In genomic region chr19:5988815-5989452, GRCm38 (mm10) we compare ENCODE assay signal across 8 mouse cellular contexts. TPM values are rescaled to one million over a fixed set of nuclear protein-coding genes. Genes with fewer than 3 reads are reported as not detected.
A peak's percentile ranks its signal among the peaks of the same experiment; 100 is the strongest.
DNase-seq lines count a peak whose midpoint lies in the region; ATAC-seq and TF ChIP-seq lines count a peak whose summit lies in the region.

No protein-coding gene starts in this region.

- WGBS in embryonic facial prominence, embryonic 12.5 days: 3% methylated on average over 10 of the region's 13 CpGs
- WGBS in heart, postnatal 0 days: 5% methylated on average over 11 of the region's 13 CpGs
- 3% methylated on average over 13 of the region's 13 CpGs for WGBS in liver, embryonic 15.5 days (ENCODE audit: insufficient replicate concordance)
- 7% methylated on average over 13 of the region's 13 CpGs for WGBS in stomach, embryonic 15.5 days

- H3K9ac ChIP-seq in embryonic facial prominence, embryonic 12.5 days: peak overlapping the region; percentile 52
- H3K9ac ChIP-seq in heart, postnatal 0 days (replicated peaks; ENCODE audit: low read depth, low read length): 0 out of 2 replicates have a peak overlapping the region, but pooled peaks have one; percentile 26
- H3K9ac ChIP-seq in liver, embryonic 15.5 days: no peak overlapping the region
- H3K9ac ChIP-seq in stomach, embryonic 15.5 days: no peak overlapping the region

- H3K27ac ChIP-seq in embryonic facial prominence, embryonic 12.5 days: 0 out of 2 replicates have a peak overlapping the region, but pooled peaks have one; percentile 36
- H3K27ac ChIP-seq in heart, postnatal 0 days (ENCODE audit: low read depth): peak overlapping the region; percentile 51
- H3K27ac ChIP-seq in liver, embryonic 15.5 days (replicated peaks): peak overlapping the region; percentile 77
- H3K27ac ChIP-seq in stomach, embryonic 15.5 days: peak overlapping the region; percentile 36; the same call in 1 of the 2 replicates

- no peak for TF ChIP-seq EP300 in heart, postnatal 0 days (IDR thresholded peaks at IDR 0.05; ENCODE audit: low read depth)

- no peak overlapping the region for H3K4me3 ChIP-seq in embryonic facial prominence, embryonic 12.5 days
- no peak overlapping the region for H3K4me3 ChIP-seq in heart, postnatal 0 days (ENCODE audit: low read depth, low read length)
- no peak overlapping the region; the same call in 1 of the 2 replicates for H3K4me3 ChIP-seq in liver, embryonic 15.5 days (replicated peaks)
- H3K4me3 ChIP-seq in stomach, embryonic 15.5 days (replicated peaks): no peak overlapping the region

- no peaks in the 10 kb centered on the region for H3K27me3 ChIP-seq in embryonic facial prominence, embryonic 12.5 days
- H3K27me3 ChIP-seq in heart, postnatal 0 days (ENCODE audit: control insufficient read depth, insufficient read depth, low read length): no peaks in the 10 kb centered on the region
- H3K27me3 ChIP-seq in liver, embryonic 15.5 days: no peaks in the 10 kb centered on the region
- no peaks in the 10 kb centered on the region for H3K27me3 ChIP-seq in stomach, embryonic 15.5 days (replicated peaks)

- DNase-seq in frontal cortex, postnatal 10 days (ENCODE audit: low spot score in 2 of 2): peak; percentile 54 to 57
- no peak for DNase-seq in frontal cortex, postnatal 25 days (ENCODE audit: low spot score in 2 of 2)
- DNase-seq in heart, postnatal 0 days (ENCODE audit: low spot score): peak; percentile 74
- peak; percentile 91 to 94 for DNase-seq in kidney, postnatal 25 days
- DNase-seq in naive thymus-derived CD4-positive, alpha-beta T cell, adult 2 months (ENCODE audit: low read depth): peak; percentile 46

- H3K4me2 ChIP-seq in embryonic facial prominence, embryonic 12.5 days (replicated peaks): peak overlapping the region; percentile 41
- H3K4me2 ChIP-seq in heart, postnatal 0 days (ENCODE audit: low read depth, low read length): peak overlapping the region; percentile 24
- H3K4me2 ChIP-seq in liver, embryonic 15.5 days: peak overlapping the region; percentile 43
- peak overlapping the region; percentile 37 for H3K4me2 ChIP-seq in stomach, embryonic 15.5 days

- H3K36me3 ChIP-seq in embryonic facial prominence, embryonic 12.5 days: no peaks in the 10 kb centered on the region
- H3K36me3 ChIP-seq in heart, postnatal 0 days (replicated peaks; ENCODE audit: control insufficient read depth, insufficient read depth, low read length): 0 out of 2 replicates have a peak, but pooled peaks cover 7% of the 10 kb centered on the region
- H3K36me3 ChIP-seq in liver, embryonic 15.5 days (replicated peaks): peaks cover 58% of the 10 kb centered on the region
- 0 out of 2 replicates have a peak, but pooled peaks cover 7% of the 10 kb centered on the region for H3K36me3 ChIP-seq in stomach, embryonic 15.5 days

- ATAC-seq in embryonic facial prominence, embryonic 12.5 days (ENCODE audit: insufficient number of reproducible peaks, insufficient read depth, low FRiP score, low TSS enrichment): peak; percentile 71
- peak; percentile 65 for ATAC-seq in heart, postnatal 0 days (ENCODE audit: insufficient read depth, low read depth)
- peak; percentile 47 for ATAC-seq in liver, embryonic 15.5 days (ENCODE audit: insufficient read depth)
- peak; percentile 68 for ATAC-seq in stomach, embryonic 15.5 days (ENCODE audit: insufficient read depth, low FRiP score, low read depth)

- H3K4me1 ChIP-seq in embryonic facial prominence, embryonic 12.5 days: peaks cover 7% of the 10 kb centered on the region
- no peaks in the 10 kb centered on the region for H3K4me1 ChIP-seq in heart, postnatal 0 days (ENCODE audit: control insufficient read depth, insufficient read depth)
- peaks cover 44% of the 10 kb centered on the region for H3K4me1 ChIP-seq in liver, embryonic 15.5 days (replicated peaks)
- peaks cover 18% of the 10 kb centered on the region for H3K4me1 ChIP-seq in stomach, embryonic 15.5 days

- H3K9me3 ChIP-seq in embryonic facial prominence, embryonic 12.5 days: no peaks in the 10 kb centered on the region
- H3K9me3 ChIP-seq in heart, postnatal 0 days (replicated peaks; ENCODE audit: control insufficient read depth, low read length): no peaks in the 10 kb centered on the region
- no peaks in the 10 kb centered on the region for H3K9me3 ChIP-seq in liver, embryonic 15.5 days (replicated peaks)
- H3K9me3 ChIP-seq in stomach, embryonic 15.5 days: no peaks in the 10 kb centered on the region

- no peak for TF ChIP-seq CTCF in heart, postnatal 0 days (IDR thresholded peaks at IDR 0.05; ENCODE audit: low read depth)

RNA-seq across cellular contexts. Expression of gene Slc22a20, which starts 3.0 kb away (rescaled TPM):
- polyA plus RNA-seq in embryonic facial prominence, embryonic 12.5 days (2016; fragmentation: Nextera tagmentation; extraction: Ambion mirVana): not detected in 2 replicates
- not detected in 2 replicates for total RNA-seq in heart, postnatal 0 days (2014; rRNA removed; ENCODE audit: low replicate concordance)
- not detected in 2 replicates for polyA plus RNA-seq in heart, postnatal 0 days (2015; fragmentation: Nextera tagmentation; extraction: Ambion mirVana)
- 0.05 TPM in 1 of 2 replicates, not detected in the other for polyA plus RNA-seq in liver, embryonic 15.5 days (2015; fragmentation: Nextera tagmentation; extraction: Ambion mirVana)
- not detected in 2 replicates for polyA plus RNA-seq in stomach, embryonic 15.5 days (2015; fragmentation: Nextera tagmentation; extraction: Ambion mirVana)

RNA-seq across cellular contexts. Expression of gene Pola2, which starts 24.9 kb away (rescaled TPM):
- polyA plus RNA-seq in embryonic facial prominence, embryonic 12.5 days (2016; fragmentation: Nextera tagmentation; extraction: Ambion mirVana): 80.5 and 82.9 TPM in 2 replicates
- total RNA-seq in heart, postnatal 0 days (2014; rRNA removed; ENCODE audit: low replicate concordance): 44.7 and 64.3 TPM in 2 replicates
- polyA plus RNA-seq in heart, postnatal 0 days (2015; fragmentation: Nextera tagmentation; extraction: Ambion mirVana): 32.7 and 34.1 TPM in 2 replicates
- polyA plus RNA-seq in liver, embryonic 15.5 days (2015; fragmentation: Nextera tagmentation; extraction: Ambion mirVana): 53.8 and 58.9 TPM in 2 replicates
- 60.9 and 64.2 TPM in 2 replicates for polyA plus RNA-seq in stomach, embryonic 15.5 days (2015; fragmentation: Nextera tagmentation; extraction: Ambion mirVana)

RNA-seq across cellular contexts. Expression of gene Capn1, which starts 26.8 kb away (rescaled TPM):
- polyA plus RNA-seq in embryonic facial prominence, embryonic 12.5 days (2016; fragmentation: Nextera tagmentation; extraction: Ambion mirVana): 7.0 and 7.7 TPM in 2 replicates
- 18.9 and 19.3 TPM in 2 replicates for total RNA-seq in heart, postnatal 0 days (2014; rRNA removed; ENCODE audit: low replicate concordance)
- polyA plus RNA-seq in heart, postnatal 0 days (2015; fragmentation: Nextera tagmentation; extraction: Ambion mirVana): 4.9 and 5.3 TPM in 2 replicates
- 25.1 and 26.1 TPM in 2 replicates for polyA plus RNA-seq in liver, embryonic 15.5 days (2015; fragmentation: Nextera tagmentation; extraction: Ambion mirVana)
- polyA plus RNA-seq in stomach, embryonic 15.5 days (2015; fragmentation: Nextera tagmentation; extraction: Ambion mirVana): 15.2 and 16.4 TPM in 2 replicates

RNA-seq across cellular contexts. Expression of gene Syvn1, which starts 57.4 kb away (rescaled TPM):
- polyA plus RNA-seq in embryonic facial prominence, embryonic 12.5 days (2016; fragmentation: Nextera tagmentation; extraction: Ambion mirVana): 26.4 and 29.8 TPM in 2 replicates
- 12.0 and 16.0 TPM in 2 replicates for total RNA-seq in heart, postnatal 0 days (2014; rRNA removed; ENCODE audit: low replicate concordance)
- 9.2 and 10.2 TPM in 2 replicates for polyA plus RNA-seq in heart, postnatal 0 days (2015; fragmentation: Nextera tagmentation; extraction: Ambion mirVana)
- 13.3 and 17.3 TPM in 2 replicates for polyA plus RNA-seq in liver, embryonic 15.5 days (2015; fragmentation: Nextera tagmentation; extraction: Ambion mirVana)
- 26.7 and 31.7 TPM in 2 replicates for polyA plus RNA-seq in stomach, embryonic 15.5 days (2015; fragmentation: Nextera tagmentation; extraction: Ambion mirVana)

Comparison
In these comparisons a context has a peak if more than half of its experiments do, and no peak if none do; other contexts are left out.
1. DNase-seq: peak in frontal cortex, postnatal 10 days (2 of 2), heart, postnatal 0 days (single experiment), kidney, postnatal 25 days (2 of 2) and naive thymus-derived CD4-positive, alpha-beta T cell, adult 2 months (single experiment); none in frontal cortex, postnatal 25 days (0 of 2).
2. H3K9ac ChIP-seq: peak in embryonic facial prominence, embryonic 12.5 days (single experiment) and heart, postnatal 0 days (single experiment); none in liver, embryonic 15.5 days (single experiment) and stomach, embryonic 15.5 days (single experiment).
3. Peak in every context shown above with its lines, with median percentiles within 50 percentile points of each other: ATAC-seq, H3K27ac ChIP-seq and H3K4me2 ChIP-seq.